Mouse (Mus musculus) kidney, embryonic 15.5 days (tissue): ENCODE results near the gene Itih4. TPM values are rescaled to one million over a fixed set of nuclear protein-coding genes. Genes with fewer than 3 reads are reported as not detected.

Source experiments
- ATAC-seq: fragments of 200-750 bp; cut with Nextera tagmentation; replicated peaks from 2 replicates; pipeline ENCODE4 v1.8.0; 2017; ENCODE audit warnings: moderate TSS enrichment; ENCODE audit not compliant: low FRiP score
- H3K27ac ChIP-seq: fragments of 300-500 bp; sonication (generic); 2 replicates; pipeline ENCODE4 v1.5.1; 2015; ENCODE audit warnings: mild to moderate bottlenecking, inconsistent platforms
- H3K27me3 ChIP-seq: fragments of 300-500 bp; sonication (generic); 2 replicates; pipeline ENCODE4 v1.6.1; 2015; ENCODE audit warnings: inconsistent platforms
- H3K36me3 ChIP-seq: fragments of 300-500 bp; sonication (generic); 2 replicates; pipeline ENCODE4 v1.6.1; 2015; ENCODE audit warnings: inconsistent platforms
- H3K4me1 ChIP-seq: fragments of 300-500 bp; sonication (generic); 2 replicates; pipeline ENCODE4 v1.6.1; 2015; ENCODE audit warnings: inconsistent platforms
- H3K4me2 ChIP-seq: fragments of 300-500 bp; sonication (generic); 2 replicates; pipeline ENCODE4 v1.6.1; 2015; ENCODE audit warnings: moderate library complexity, mild to moderate bottlenecking, inconsistent platforms
- H3K4me3 ChIP-seq: fragments of 300-500 bp; sonication (generic); replicated peaks from 2 replicates; pipeline ENCODE4 v1.5.1; 2015; ENCODE audit warnings: mild to moderate bottlenecking, inconsistent platforms
- H3K9ac ChIP-seq: fragments of 300-500 bp; sonication (generic); 2 replicates; pipeline ENCODE4 v1.6.1; 2015; ENCODE audit warnings: mild to moderate bottlenecking, inconsistent platforms
- H3K9me3 ChIP-seq: fragments of 300-500 bp; sonication (generic); replicated peaks from 2 replicates; pipeline ENCODE4 v1.6.1; 2016; ENCODE audit warnings: inconsistent platforms
- WGBS: fragments of 180-500 bp; shearing (Covaris S2); methylation state at CpG from one replicate; pipeline ENCODE4 v1.1.7; 2015; ENCODE audit warnings: mixed read lengths; 5-methylcytosine and 5-hydroxymethylcytosine counted together
- polyA plus RNA-seq: library from polyadenylated mRNA; unstranded; fragments of >200 nt; fragmentation: Nextera tagmentation; extraction: Ambion mirVana; gene quantifications from 2 replicates; pipeline ENCODE4 v1.2.1, GENCODE M21; 2015

Itih4 gene
- polyA plus RNA-seq, 1 experiment from 2014 or later: 1.6 TPM

DNA sequence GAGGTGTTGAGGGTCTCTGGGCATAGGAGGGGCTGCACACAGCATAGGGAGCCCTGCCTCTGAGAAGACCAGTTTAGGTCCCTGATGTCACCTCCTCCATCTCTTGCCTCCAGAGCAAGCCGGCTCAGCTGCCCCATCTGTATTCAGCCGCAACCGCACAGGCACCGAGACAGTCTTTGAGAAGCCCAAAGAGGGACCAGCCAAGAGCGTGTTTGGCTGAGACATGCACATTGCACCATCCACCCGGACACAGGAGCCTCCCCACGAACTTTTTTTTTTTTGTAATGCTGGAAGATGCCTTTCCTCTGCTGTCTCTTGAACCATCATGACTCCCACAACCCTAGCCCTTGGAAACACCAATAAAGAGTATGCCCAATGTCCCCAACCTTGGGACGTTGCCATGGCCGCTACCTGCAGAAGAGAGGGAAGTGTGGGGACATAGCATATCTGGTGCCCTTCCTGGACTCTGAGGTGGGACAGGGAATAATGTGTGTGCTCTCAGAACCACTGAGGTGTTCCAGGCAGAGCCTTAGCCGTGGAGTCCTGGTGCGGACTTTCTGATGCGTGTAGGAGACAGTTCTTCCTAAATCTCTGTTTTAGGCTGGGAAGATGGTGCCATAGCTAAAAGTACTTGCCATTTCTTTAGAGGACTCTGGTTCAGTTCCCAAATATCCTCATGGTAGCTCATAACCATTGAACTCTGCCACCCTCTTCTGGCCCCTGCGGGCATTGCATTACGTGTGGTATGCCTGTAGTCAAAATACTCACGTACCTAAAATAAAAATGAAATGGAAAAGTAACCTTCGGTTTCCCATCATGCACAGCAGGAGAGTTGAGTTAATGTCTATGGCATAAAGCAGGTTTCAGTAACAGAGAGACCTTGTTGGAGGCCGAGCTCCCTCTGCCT lies 5.2 kb upstream of the Itih4 start:
- Histone ChIP-seq H3K27me3 (no peaks in the 10 kb centered on the region), H3K9ac (no peak overlapping the region), H3K9me3 (no peaks in the 10 kb centered on the region), H3K27ac (no peak overlapping the region), H3K4me1 (peaks cover 28% of the 10 kb centered on the region), H3K36me3 (0 out of 2 replicates have a peak, but pooled peaks cover 3% of the 10 kb centered on the region), H3K4me2 (no peak overlapping the region), H3K4me3 (no peak overlapping the region)
- no peak for ATAC-seq
- 85% methylated on average over 17 of the region's 17 CpGs for WGBS

- no peak for ATAC-seq
- Histone ChIP-seq H3K9ac (no peak overlapping the region), H3K9me3 (no peaks in the 10 kb centered on the region), H3K36me3 (0 out of 2 replicates have a peak, but pooled peaks cover 3% of the 10 kb centered on the region), H3K27me3 (no peaks in the 10 kb centered on the region), H3K27ac (no peak overlapping the region), H3K4me2 (no peak overlapping the region), H3K4me3 (no peak overlapping the region), H3K4me1 (peaks cover 22% of the 10 kb centered on the region)
- 86% methylated on average over 3 of the region's 3 CpGs for whole genome bisulfite sequencing
These were observed 4.6 kb upstream of the Itih4 start for GRCm38 (mm10) chr14:30881718-30882108.

DNA sequence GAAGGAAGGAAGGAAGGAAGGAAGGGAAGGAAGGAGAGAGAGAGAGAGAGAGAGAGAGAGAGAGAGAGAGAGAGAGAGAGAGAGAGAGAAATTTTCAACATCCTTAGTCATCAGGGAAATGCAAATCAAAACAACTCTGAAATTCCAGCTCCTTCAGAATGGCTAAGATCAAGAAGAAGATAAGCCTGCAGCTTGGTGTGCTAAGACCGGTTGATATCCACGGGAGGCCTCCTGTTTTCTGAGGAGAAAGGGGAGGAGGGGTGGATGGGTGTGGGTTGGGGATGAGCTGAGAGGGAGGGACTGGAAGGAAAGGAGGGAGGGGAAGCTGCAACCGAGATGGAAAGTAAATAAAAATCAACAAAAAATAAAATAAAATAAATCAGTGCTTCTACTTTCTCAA lies 978 bp upstream of the Itih4 start:
- Histone ChIP-seq H3K36me3 (no peaks in the 10 kb centered on the region), H3K4me3 (no peak overlapping the region), H3K4me2 (no peak overlapping the region), H3K4me1 (peaks cover 11% of the 10 kb centered on the region), H3K27me3 (no peaks in the 10 kb centered on the region), H3K27ac (no peak overlapping the region), H3K9me3 (no peaks in the 10 kb centered on the region), H3K9ac (no peak overlapping the region)
- no peak for ATAC-seq
- whole genome bisulfite sequencing: 17% methylated on average over 3 of the region's 3 CpGs

- Histone ChIP-seq H3K9me3 (no peaks in the 10 kb centered on the region), H3K4me1 (peaks cover 7% of the 10 kb centered on the region), H3K4me3 (no peak overlapping the region), H3K27me3 (no peaks in the 10 kb centered on the region), H3K36me3 (no peaks in the 10 kb centered on the region), H3K4me2 (peak overlapping the region; percentile 47), H3K27ac (no peak overlapping the region), H3K9ac (no peak overlapping the region)
- peak; percentile 58; the same call in 1 of the 2 replicates for ATAC-seq
- 6% methylated on average over 9 of the region's 9 CpGs for WGBS
These were observed 2.0 kb downstream of the Itih4 start for GRCm38 (mm10) chr14:30888271-30888732.

GRCm38 (mm10) chr14:30899972-30900371 lies 13.7 kb downstream of the Itih4 start:
- Histone ChIP-seq H3K27me3 (no peaks in the 10 kb centered on the region), H3K4me2 (no peak overlapping the region), H3K27ac (no peak overlapping the region), H3K4me3 (no peak overlapping the region), H3K4me1 (no peaks in the 10 kb centered on the region), H3K9me3 (no peaks in the 10 kb centered on the region), H3K36me3 (no peaks in the 10 kb centered on the region), H3K9ac (no peak overlapping the region)
- ATAC-seq: no peak
- 74% methylated on average over 3 of the region's 3 CpGs for WGBS

GRCm38 (mm10) chr14:30902628-30903027 lies 16.4 kb downstream of the Itih4 start:
- no peak overlapping the region for H3K4me3 ChIP-seq
- H3K4me2 ChIP-seq: no peak overlapping the region
- 92% methylated on average over 5 of the region's 5 CpGs for WGBS
- no peaks in the 10 kb centered on the region for H3K9me3 ChIP-seq
- no peaks in the 10 kb centered on the region for H3K27me3 ChIP-seq
- no peaks in the 10 kb centered on the region for H3K36me3 ChIP-seq
- H3K4me1 ChIP-seq: no peaks in the 10 kb centered on the region
- no peak overlapping the region for H3K27ac ChIP-seq
- no peak for ATAC-seq
- no peak overlapping the region for H3K9ac ChIP-seq

DNA sequence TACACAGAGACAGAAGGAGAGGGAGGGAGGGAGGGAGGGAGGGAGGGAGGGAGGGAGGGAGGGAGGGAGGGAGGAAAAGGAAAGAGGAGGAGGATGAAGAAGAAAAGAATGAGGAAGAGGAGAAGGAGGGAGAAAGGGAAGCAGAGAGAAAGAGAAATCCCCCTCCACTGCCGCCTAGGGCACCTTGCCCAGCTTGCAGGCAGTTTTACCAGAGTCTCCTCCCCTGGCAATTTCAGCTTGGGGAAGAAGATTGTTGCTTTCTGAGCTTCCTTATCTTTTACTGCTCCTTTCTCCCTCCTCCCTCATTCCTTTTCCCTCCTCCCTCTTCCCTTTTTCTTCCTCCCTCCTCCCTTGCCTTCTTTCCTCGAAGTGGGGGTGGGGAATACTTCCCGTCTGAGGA lies 16.8 kb downstream of the Itih4 start:
- Histone ChIP-seq H3K4me2 (no peak overlapping the region), H3K27ac (no peak overlapping the region), H3K27me3 (no peaks in the 10 kb centered on the region), H3K36me3 (no peaks in the 10 kb centered on the region), H3K4me1 (no peaks in the 10 kb centered on the region), H3K9me3 (no peaks in the 10 kb centered on the region), H3K9ac (no peak overlapping the region), H3K4me3 (no peak overlapping the region)
- WGBS: 58% methylated on average over 3 of the region's 3 CpGs
- ATAC-seq: no peak

GRCm38 (mm10) chr14:30904307-30904706 lies 18.0 kb downstream of the Itih4 start:
- Histone ChIP-seq H3K9me3 (no peaks in the 10 kb centered on the region), H3K4me3 (no peak overlapping the region), H3K27me3 (no peaks in the 10 kb centered on the region), H3K4me1 (no peaks in the 10 kb centered on the region), H3K27ac (no peak overlapping the region), H3K4me2 (no peak overlapping the region), H3K9ac (no peak overlapping the region), H3K36me3 (no peaks in the 10 kb centered on the region)
- WGBS: 83% methylated on average over 8 of the region's 8 CpGs
- no peak for ATAC-seq

GRCm38 (mm10) chr14:30906001-30906400 lies 19.7 kb downstream of the Itih4 start:
- H3K4me2 ChIP-seq: no peak overlapping the region
- H3K9me3 ChIP-seq: no peaks in the 10 kb centered on the region
- H3K36me3 ChIP-seq: no peaks in the 10 kb centered on the region
- no peak for ATAC-seq
- no peaks in the 10 kb centered on the region for H3K4me1 ChIP-seq
- H3K4me3 ChIP-seq: no peak overlapping the region
- no peak overlapping the region for H3K9ac ChIP-seq
- H3K27ac ChIP-seq: no peak overlapping the region
- WGBS: 84% methylated on average over 6 of the region's 6 CpGs
- H3K27me3 ChIP-seq: no peaks in the 10 kb centered on the region

DNA sequence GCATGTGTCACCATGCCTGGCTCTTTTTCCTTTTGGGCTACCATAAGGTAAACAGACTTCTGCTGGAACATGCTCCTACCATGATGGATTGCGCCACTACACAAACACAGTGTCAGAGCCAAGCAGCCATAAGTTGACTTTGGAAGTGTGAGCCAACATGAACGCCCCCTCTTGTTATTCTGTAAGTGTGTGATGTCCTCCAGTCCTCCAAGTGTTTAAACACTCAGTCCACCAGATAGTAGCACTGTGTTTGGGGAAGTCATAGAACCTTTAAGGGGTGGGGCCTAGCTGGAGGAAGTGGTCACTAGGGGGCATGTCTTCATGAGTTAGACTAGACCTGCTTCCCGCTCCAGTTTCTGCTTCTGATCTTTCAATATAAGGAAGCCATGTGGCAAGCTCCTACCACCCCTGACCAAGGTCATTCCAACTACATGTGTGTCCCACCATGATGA lies 21.6 kb downstream of the Itih4 start:
- no peak overlapping the region for H3K27ac ChIP-seq
- ATAC-seq: no peak

GRCm38 (mm10) chr14:30911141-30911540 lies 24.9 kb downstream of the Itih4 start:
- H3K4me1 ChIP-seq: no peaks in the 10 kb centered on the region
- H3K4me2 ChIP-seq: no peak overlapping the region
- no peak for ATAC-seq
- no peaks in the 10 kb centered on the region for H3K9me3 ChIP-seq
- H3K9ac ChIP-seq: no peak overlapping the region
- no peaks in the 10 kb centered on the region for H3K36me3 ChIP-seq
- H3K4me3 ChIP-seq: no peak overlapping the region
- no peak overlapping the region for H3K27ac ChIP-seq
- WGBS: 91% methylated on average over 8 of the region's 8 CpGs
- no peaks in the 10 kb centered on the region for H3K27me3 ChIP-seq

More for the DNA sequence above, 21.6 kb downstream of the Itih4 start:
- H3K27me3 ChIP-seq: no peaks in the 10 kb centered on the region
- WGBS: 68% methylated on average over 3 of the region's 3 CpGs
- no peaks in the 10 kb centered on the region for H3K9me3 ChIP-seq
- no peaks in the 10 kb centered on the region for H3K36me3 ChIP-seq
- no peak overlapping the region for H3K9ac ChIP-seq
- H3K4me1 ChIP-seq: no peaks in the 10 kb centered on the region
- H3K4me2 ChIP-seq: no peak overlapping the region
- H3K4me3 ChIP-seq: no peak overlapping the region

DNA sequence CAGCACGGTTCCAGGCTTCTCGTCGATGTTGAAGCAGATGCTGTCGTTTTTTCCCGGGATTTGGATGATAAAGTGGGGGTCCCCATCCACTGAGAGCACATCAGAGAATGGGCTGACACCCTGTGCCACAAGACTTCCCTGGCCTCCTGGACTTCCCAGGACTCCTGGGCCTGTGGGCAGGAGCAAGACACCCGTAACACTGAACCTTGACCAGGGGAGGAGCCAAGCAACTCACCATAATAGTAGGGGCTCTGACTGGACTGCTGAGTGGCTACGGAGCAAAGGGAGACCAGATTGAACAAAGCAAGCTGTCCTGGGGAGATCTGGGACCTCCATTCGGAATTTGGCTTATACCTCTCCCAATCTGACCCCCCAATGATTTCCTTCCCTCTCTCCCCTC lies 26.4 kb downstream of the Itih4 start:
- ATAC-seq: no peak
- Histone ChIP-seq H3K27ac (no peak overlapping the region), H3K4me1 (no peaks in the 10 kb centered on the region), H3K9me3 (no peaks in the 10 kb centered on the region), H3K27me3 (no peaks in the 10 kb centered on the region), H3K4me2 (no peak overlapping the region), H3K9ac (no peak overlapping the region), H3K4me3 (no peak overlapping the region), H3K36me3 (no peaks in the 10 kb centered on the region)
- 74% methylated on average over 8 of the region's 8 CpGs for WGBS
